Mouse (Mus musculus) spleen, adult 2 months (tissue): ENCODE data around the gene Isoc2b. TPM values are rescaled to one million over a fixed set of nuclear protein-coding genes. Genes with fewer than 3 reads are reported as not detected.

Experiments used
- DNase-seq, 2 experiments: peaks; one replicate each; pipeline versions ENCODE4 v3.0.0 to v3.0.0-alpha.2; 2012 to 2021; ENCODE audit warnings: low spot score in 2 of 2, low read depth in 1 of 2
- H3K27ac ChIP-seq: fragments of 200-500 bp; 2 replicates; pipeline ENCODE4 v1.5.1; 2012; ENCODE audit warnings: low read length, inconsistent platforms; ENCODE audit not compliant: insufficient read depth
- H3K27me3 ChIP-seq: fragments of 200-500 bp; 2 replicates; pipeline ENCODE4 v1.6.1; 2012; ENCODE audit warnings: mild to moderate bottlenecking, moderate library complexity, low read length, inconsistent platforms; ENCODE audit not compliant: control insufficient read depth, insufficient read depth
- H3K36me3 ChIP-seq: fragments of 200-500 bp; 2 replicates; pipeline ENCODE4 v1.6.1; 2012; ENCODE audit warnings: mild to moderate bottlenecking, low read length, inconsistent platforms; ENCODE audit not compliant: control insufficient read depth, insufficient read depth
- H3K4me1 ChIP-seq: fragments of 200-500 bp; 2 replicates; pipeline ENCODE4 v1.6.1; 2011; ENCODE audit warnings: inconsistent platforms; ENCODE audit not compliant: control insufficient read depth, insufficient read depth, insufficient read length
- H3K4me3 ChIP-seq: fragments of 200-500 bp; 2 replicates; pipeline ENCODE4 v1.5.1; 2011; ENCODE audit warnings: mild to moderate bottlenecking, inconsistent platforms; ENCODE audit not compliant: insufficient read depth, insufficient read length; ENCODE audit errors: extremely low read depth
- CTCF ChIP-seq: fragments of 200-500 bp; IDR thresholded peaks from 2 replicates; pipeline ENCODE4 v1.5.1; 2011; ENCODE audit warnings: mild to moderate bottlenecking, inconsistent platforms; ENCODE audit not compliant: insufficient read depth, insufficient read length, insufficient replicate concordance; ENCODE audit errors: extremely low read depth
- POLR2A ChIP-seq: fragments of 200-500 bp; IDR thresholded peaks from 2 replicates; pipeline ENCODE4 v1.6.1; 2011; ENCODE audit warnings: low read depth, low read length, inconsistent platforms
- WGBS: fragments of 180-500 bp; shearing (Covaris S2); methylation state at CpG from one replicate; pipeline ENCODE4 v1.1.7; 2018; 5-methylcytosine and 5-hydroxymethylcytosine counted together
- polyA plus RNA-seq: library from polyadenylated mRNA; depleted of rRNA; stranded (reverse); fragments of >200 nt; gene quantifications from 2 replicates; pipeline ENCODE4 v1.2.3, GENCODE M21; 2012

Gene Isoc2b
- polyA plus RNA-seq, 1 experiment, result 7.2 TPM

DNA sequence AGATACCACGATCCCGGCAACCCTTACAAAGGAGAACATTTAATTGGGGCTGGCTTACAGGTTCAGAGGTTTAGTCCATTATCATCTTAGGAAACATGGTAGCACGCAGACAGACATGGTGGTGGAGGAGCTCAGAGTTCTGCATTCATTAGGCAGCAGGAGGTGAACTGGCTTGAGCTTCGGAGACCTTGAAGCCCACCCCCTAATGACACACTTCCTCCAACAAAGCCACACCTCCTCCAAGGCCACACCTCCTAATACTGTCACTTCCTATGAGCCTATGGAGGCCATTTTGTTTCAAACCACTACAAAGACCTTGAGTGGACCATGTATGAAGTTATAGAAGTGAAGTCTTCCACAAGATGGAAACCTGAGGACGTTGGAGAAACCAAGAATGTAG is 42.2 kb upstream of the Isoc2b start:
- WGBS, result 79% methylated on average over 5 of the region's 5 CpGs
- H3K27ac ChIP-seq, result no peak overlapping the region
- no peaks in the 10 kb centered on the region for H3K27me3 ChIP-seq

DNA sequence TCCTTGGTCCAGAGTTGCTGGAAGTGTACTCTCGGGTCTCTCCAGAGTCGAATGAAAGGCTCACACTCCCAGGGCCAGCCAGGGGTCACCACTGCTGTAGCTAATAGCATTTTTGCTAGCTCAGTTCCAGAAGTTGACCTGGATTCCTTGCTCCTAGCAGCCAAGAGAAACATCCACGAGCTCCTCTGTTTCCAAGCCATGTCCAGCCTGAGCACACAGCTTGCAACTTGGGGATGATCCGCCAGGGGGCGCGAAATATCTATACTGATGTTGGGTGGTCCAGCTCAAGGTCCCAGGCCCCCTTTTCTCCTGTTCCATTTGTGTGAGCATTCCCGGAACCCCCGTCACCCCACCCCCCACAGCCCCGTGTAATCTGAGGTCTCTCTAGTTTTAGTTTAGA is 41.5 kb upstream of the Isoc2b start:
- Histone ChIP-seq H3K4me3 (no peak overlapping the region), H3K4me1 (peaks cover 6% of the 10 kb centered on the region; the same call in 1 of the 2 replicates), H3K27me3 (no peaks in the 10 kb centered on the region), H3K36me3 (no peaks in the 10 kb centered on the region), H3K27ac (no peak overlapping the region)
- DNase-seq, result peak in 1 of 2 experiments; percentile 33
- 59% methylated on average over 9 of the region's 9 CpGs for WGBS
- peak; percentile 29; the same call in 1 of the 2 replicates for TF ChIP-seq CTCF
- TF ChIP-seq POLR2A, result no peak

More for the DNA sequence above, 42.2 kb upstream of the Isoc2b start:
- H3K4me1 ChIP-seq, result peaks cover 6% of the 10 kb centered on the region; the same call in 1 of the 2 replicates
- DNase-seq, result no peak
- TF ChIP-seq POLR2A (no peak), CTCF (no peak)
- no peak overlapping the region for H3K4me3 ChIP-seq
- no peaks in the 10 kb centered on the region for H3K36me3 ChIP-seq

DNA sequence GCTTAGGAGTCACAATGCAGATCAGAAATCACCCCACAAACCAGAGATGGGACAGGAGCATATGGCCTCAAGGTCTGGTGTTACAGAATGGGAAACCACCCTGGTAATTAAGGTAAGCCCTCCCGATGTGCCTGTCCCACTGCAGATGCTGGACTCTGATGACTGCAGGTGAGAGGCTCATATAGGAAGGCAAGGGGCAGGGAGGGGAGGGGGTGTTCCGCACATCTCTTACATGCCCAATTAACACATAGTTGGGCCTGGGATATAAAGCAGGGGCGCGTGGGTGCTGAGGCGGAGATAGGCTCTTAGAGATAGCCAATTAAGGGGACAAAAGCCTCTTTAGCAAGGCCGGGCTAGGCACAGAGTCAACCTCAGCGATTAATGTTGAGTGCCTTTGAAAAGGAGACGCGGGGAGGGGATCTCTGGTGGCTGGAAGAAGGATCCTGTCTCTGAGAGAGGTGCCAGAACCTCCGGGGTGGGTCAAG is 36.5 kb upstream of the Isoc2b start, which contains the start of gene Gm36210:
Gene Gm36210 (minus strand): TSS at position 51 of the 485 bp plus-strand sequence.
- no peak for TF ChIP-seq POLR2A
- Histone ChIP-seq H3K4me1 (no peaks in the 10 kb centered on the region), H3K27me3 (no peaks in the 10 kb centered on the region), H3K36me3 (no peaks in the 10 kb centered on the region), H3K27ac (no peak within 1 kb of the TSS), H3K4me3 (no peak within 1 kb of the TSS)
- DNase-seq, result no peak
- 80% methylated on average over 10 of the region's 10 CpGs for WGBS

DNA sequence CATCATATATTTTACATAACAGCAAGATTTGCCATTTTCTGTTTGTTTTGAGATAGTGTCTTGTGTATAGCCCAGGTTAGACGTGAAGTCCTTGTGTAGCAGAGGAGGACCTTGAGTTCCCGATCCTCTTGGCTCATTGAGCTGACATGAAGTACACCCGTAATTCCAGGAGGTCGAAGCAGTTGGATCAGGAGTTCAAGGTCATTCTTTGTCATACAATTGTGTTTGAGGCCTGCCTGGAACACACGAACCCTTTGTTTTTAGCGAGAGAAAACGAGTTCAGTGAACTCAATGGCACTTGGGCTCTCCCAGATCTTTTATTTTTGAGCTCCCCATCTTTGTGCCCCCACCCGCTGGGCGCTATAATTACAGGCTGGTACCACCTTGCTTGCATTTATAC is 32.3 kb upstream of the Isoc2b start:
- no peak overlapping the region for H3K4me3 ChIP-seq
- H3K27me3 ChIP-seq, result no peaks in the 10 kb centered on the region; the same call in 1 of the 2 replicates
- no peaks in the 10 kb centered on the region for H3K4me1 ChIP-seq
- no peak overlapping the region for H3K27ac ChIP-seq
- no peak for DNase-seq
- TF ChIP-seq CTCF, result no peak
- H3K36me3 ChIP-seq, result no peaks in the 10 kb centered on the region
- whole genome bisulfite sequencing, result 88% methylated on average over 9 of the region's 9 CpGs

DNA sequence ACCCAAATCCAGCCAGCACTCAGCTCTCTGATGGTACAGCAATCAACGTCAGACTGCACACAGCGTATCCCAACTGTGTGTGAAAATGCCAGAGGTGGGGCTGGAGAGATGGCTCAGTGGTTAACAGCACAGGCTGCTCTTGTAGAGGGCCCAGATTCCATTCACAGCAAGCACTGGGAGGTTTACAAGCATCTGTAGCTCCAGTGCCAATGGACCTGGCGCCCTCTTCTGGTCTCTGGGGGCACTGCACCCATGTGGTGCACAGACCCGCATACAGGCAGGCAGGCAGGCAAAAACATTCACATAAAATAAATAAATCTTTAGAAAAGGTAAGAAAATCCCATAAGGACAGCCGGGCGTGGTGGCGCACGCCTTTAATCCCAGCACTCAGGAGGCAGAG is 31.1 kb upstream of the Isoc2b start:
- no peak for TF ChIP-seq POLR2A
- no peak overlapping the region for H3K27ac ChIP-seq
- no peaks in the 10 kb centered on the region; the same call in 1 of the 2 replicates for H3K27me3 ChIP-seq
- H3K4me1 ChIP-seq, result no peaks in the 10 kb centered on the region
- DNase-seq, result no peak
- 76% methylated on average over 8 of the region's 8 CpGs for WGBS
- no peaks in the 10 kb centered on the region for H3K36me3 ChIP-seq
- no peak overlapping the region for H3K4me3 ChIP-seq

DNA sequence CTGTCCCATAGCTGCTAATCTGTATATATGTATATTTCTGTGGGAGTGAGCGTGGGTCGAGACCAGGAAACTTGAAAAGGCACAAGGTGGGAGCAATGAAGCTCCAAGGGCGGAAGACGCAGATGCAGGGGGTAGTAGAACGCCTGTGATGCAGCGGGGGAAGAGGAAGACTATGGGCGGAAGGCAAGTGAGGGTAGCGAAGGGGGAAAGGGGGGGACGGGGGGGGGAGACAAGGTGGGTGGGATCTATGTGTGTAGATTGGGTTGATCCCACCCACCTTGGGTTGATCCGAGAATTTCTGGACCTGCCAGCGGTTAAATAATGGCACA is 30.4 kb upstream of the Isoc2b start:
- TF ChIP-seq CTCF (no peak), POLR2A (no peak)
- no peaks in the 10 kb centered on the region; the same call in 1 of the 2 replicates for H3K27me3 ChIP-seq
- H3K4me1 ChIP-seq, result no peaks in the 10 kb centered on the region
- WGBS, result 28% methylated on average over 11 of the region's 11 CpGs
- H3K36me3 ChIP-seq, result no peaks in the 10 kb centered on the region
- DNase-seq, result no peak
- H3K27ac ChIP-seq, result no peak overlapping the region
- H3K4me3 ChIP-seq, result peak overlapping the region; percentile 10; the same call in 1 of the 2 replicates

DNA sequence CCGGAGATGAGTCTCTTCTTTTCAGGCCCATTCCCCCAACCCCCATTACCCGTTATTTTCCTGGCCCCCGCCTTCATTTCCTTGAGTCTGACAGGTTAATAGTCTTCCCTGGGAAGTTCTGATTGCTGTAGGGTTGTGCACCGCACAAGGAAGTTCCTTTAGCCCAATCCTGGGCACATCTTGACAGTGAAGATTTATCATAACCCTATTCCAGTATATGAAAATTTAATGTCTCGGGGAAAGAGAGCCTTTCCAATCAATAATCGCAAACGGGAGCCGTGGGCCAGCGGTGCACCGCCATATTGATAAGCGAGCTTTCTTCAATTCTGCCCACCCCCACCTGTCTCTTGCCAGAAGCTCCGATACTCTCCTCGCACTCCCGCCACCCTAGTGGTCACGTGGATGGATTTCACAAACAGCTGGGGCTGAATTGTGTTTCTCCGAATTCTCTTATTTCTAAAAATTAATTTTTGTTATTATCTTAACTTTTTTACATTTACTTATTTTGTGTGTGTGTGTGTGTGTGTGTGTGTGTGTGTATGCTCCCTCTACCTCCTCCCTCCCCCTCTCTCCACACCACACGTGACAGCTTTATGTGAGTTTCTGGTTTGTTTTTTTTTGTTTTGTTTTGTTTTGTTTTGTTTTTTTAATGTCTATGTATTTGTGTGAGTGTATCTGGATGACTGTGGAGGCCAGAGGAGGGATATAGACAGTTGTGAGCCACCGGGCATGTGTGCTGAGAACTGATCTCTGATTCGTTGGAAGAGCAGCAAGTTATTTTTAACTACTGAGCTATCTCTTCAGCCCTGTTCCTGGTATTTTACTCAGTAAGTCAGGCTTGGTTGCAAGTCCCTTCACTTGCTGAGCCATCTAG is 29.8 kb upstream of the Isoc2b start:
- 11% methylated on average over 19 of the region's 19 CpGs for WGBS

More for the DNA sequence above, 29.8 kb upstream of the Isoc2b start:
- DNase-seq, result no peak
- TF ChIP-seq POLR2A (no peak), CTCF (no peak)
- peak overlapping the region; percentile 20; the same call in 1 of the 2 replicates for H3K4me3 ChIP-seq
- no peaks in the 10 kb centered on the region for H3K4me1 ChIP-seq
- no peaks in the 10 kb centered on the region; the same call in 1 of the 2 replicates for H3K27me3 ChIP-seq
- no peaks in the 10 kb centered on the region for H3K36me3 ChIP-seq
- no peak overlapping the region for H3K27ac ChIP-seq
